Mouse (Mus musculus) lung, postnatal 25 days (tissue): ENCODE data around the gene Fam163a.

Experiments used
- DNase-seq: peaks from one replicate; pipeline ENCODE4 v3.0.0; 2022; ENCODE audit warnings: low spot score

The Fam163a gene

GRCm38 (mm10) chr1:156201069-156201468, 3.8 kb downstream of the Fam163a start:
- DNase-seq = peak; percentile 39

- DNase-seq = no peak
Observed at GRCm38 (mm10) chr1:156197588-156197987, 7.2 kb downstream of the Fam163a start.

GRCm38 (mm10) chr1:156193292-156193691, 11.5 kb downstream of the Fam163a start:
- no peak for DNase-seq

GRCm38 (mm10) chr1:156192853-156193252, 12.0 kb downstream of the Fam163a start:
- DNase-seq = no peak

- no peak for DNase-seq
Observed at GRCm38 (mm10) chr1:156186646-156187045, 18.2 kb downstream of the Fam163a start.

GRCm38 (mm10) chr1:156184158-156184571, 20.7 kb downstream of the Fam163a start:
- DNase-seq = peak; percentile 5

GRCm38 (mm10) chr1:156183176-156183958, 21.5 kb downstream of the Fam163a start:
- no peak for DNase-seq

- DNase-seq = no peak
Observed at GRCm38 (mm10) chr1:156179875-156180274, 25.0 kb downstream of the Fam163a start.

- no peak for DNase-seq
Observed at GRCm38 (mm10) chr1:156168737-156169136, 36.1 kb downstream of the Fam163a start.

- DNase-seq = no peak
Observed at GRCm38 (mm10) chr1:156116770-156117169, 88.1 kb downstream of the Fam163a start.

- DNase-seq = no peak
Observed at GRCm38 (mm10) chr1:156113884-156114499, 90.8 kb downstream of the Fam163a start.

- DNase-seq = no peak
Observed at GRCm38 (mm10) chr1:156112142-156112541, 92.7 kb downstream of the Fam163a start.

GRCm38 (mm10) chr1:156111728-156112127, 93.1 kb downstream of the Fam163a start:
- no peak for DNase-seq

- no peak for DNase-seq
Observed at GRCm38 (mm10) chr1:156111090-156111489, 93.7 kb downstream of the Fam163a start.

GRCm38 (mm10) chr1:156108400-156108799, 96.4 kb downstream of the Fam163a start:
- no peak for DNase-seq

GRCm38 (mm10) chr1:156107424-156107823, 97.4 kb downstream of the Fam163a start:
- no peak for DNase-seq

- no peak for DNase-seq
Observed at GRCm38 (mm10) chr1:156105381-156105780, 99.4 kb downstream of the Fam163a start.

GRCm38 (mm10) chr1:156103763-156104162, 101.1 kb downstream of the Fam163a start:
- DNase-seq = no peak

- no peak for DNase-seq
Observed at GRCm38 (mm10) chr1:156091811-156092210, 113.0 kb downstream of the Fam163a start.

- no peak for DNase-seq
Observed at GRCm38 (mm10) chr1:156090042-156090441, 114.8 kb downstream of the Fam163a start.

GRCm38 (mm10) chr1:156089561-156089960, 115.3 kb downstream of the Fam163a start:
- DNase-seq = no peak

- DNase-seq = no peak
Observed at GRCm38 (mm10) chr1:156087586-156087985, 117.2 kb downstream of the Fam163a start.

- peak; percentile 43 for DNase-seq
Observed at GRCm38 (mm10) chr1:156085770-156086169, 119.1 kb downstream of the Fam163a start.

- DNase-seq = no peak
Observed at GRCm38 (mm10) chr1:156084603-156085002, 120.2 kb downstream of the Fam163a start.
